Mouse (Mus musculus) heart, adult 2 months (tissue): ENCODE results near the gene Rapgef5. TPM values are rescaled to one million over a fixed set of nuclear protein-coding genes. Genes with fewer than 3 reads are reported as not detected.

Experiments used
- DNase-seq, 2 experiments: peaks; one replicate each; pipeline ENCODE4 v3.0.0; 2021
- H3K27ac ChIP-seq: fragments of 200-600 bp; 2 replicates; pipeline ENCODE4 v1.8.1; 2022
- H3K27me3 ChIP-seq: fragments of 200-500 bp; 2 replicates; pipeline ENCODE4 v1.6.1; 2012; ENCODE audit warnings: mild to moderate bottlenecking, low read length, inconsistent platforms, mixed read lengths; ENCODE audit not compliant: control insufficient read depth, insufficient read depth
- H3K36me3 ChIP-seq: fragments of 200-500 bp; 2 replicates; pipeline ENCODE4 v1.6.1; 2012; ENCODE audit warnings: low read length, inconsistent platforms; ENCODE audit not compliant: control insufficient read depth, insufficient read depth
- H3K4me1 ChIP-seq: fragments of 200-500 bp; 2 replicates; pipeline ENCODE4 v1.6.1; 2011; ENCODE audit warnings: low read length; ENCODE audit not compliant: control insufficient read depth, insufficient read depth
- H3K4me3 ChIP-seq: fragments of 200-600 bp; 2 replicates; pipeline ENCODE4 v1.8.1; 2022
- H3K79me2 ChIP-seq: fragments of 200-500 bp; replicated peaks from 2 replicates; pipeline ENCODE4 v1.6.1; 2012; ENCODE audit warnings: mild to moderate bottlenecking, inconsistent platforms, low read length, moderate library complexity, mixed read lengths; ENCODE audit not compliant: control insufficient read depth, insufficient read depth
- H3K9ac ChIP-seq: fragments of 200-500 bp; 2 replicates; pipeline ENCODE4 v1.6.1; 2012; ENCODE audit warnings: low read depth, mild to moderate bottlenecking, control low read depth, inconsistent platforms, low read length, mixed read lengths
- CTCF ChIP-seq: fragments of 200-600 bp; IDR thresholded peaks from 2 replicates; pipeline ENCODE4 v1.8.1; 2022; ENCODE audit warnings: antibody characterized with exemption, mild to moderate bottlenecking, moderate library complexity
- EP300 ChIP-seq: fragments of 200-500 bp; IDR thresholded peaks from 2 replicates; pipeline ENCODE4 v1.6.1; 2011; ENCODE audit warnings: low read depth, low read length, control low read depth; ENCODE audit not compliant: insufficient read depth
- POLR2A ChIP-seq: fragments of 200-500 bp; IDR thresholded peaks from 2 replicates; pipeline ENCODE4 v1.6.1; 2011; ENCODE audit warnings: mild to moderate bottlenecking, low read depth, low read length, control low read depth; ENCODE audit not compliant: insufficient read depth
- WGBS: fragments of 180-500 bp; shearing (Covaris S2); methylation state at CpG from one replicate; pipeline ENCODE4 v1.1.7; 2018; 5-methylcytosine and 5-hydroxymethylcytosine counted together
- intact Hi-C: fragments of 180-260 bp; cut with DNase I; formaldehyde crosslinking; loops from one replicate; pipeline ENCODE4 v1.15.1; 2025
- polyA plus RNA-seq: library from polyadenylated mRNA; depleted of rRNA; stranded (reverse); fragments of >200 nt; gene quantifications from 2 replicates; pipeline ENCODE4 v1.2.3, GENCODE M21; 2012
- total RNA-seq, 2 experiments: library from RNA; stranded (reverse); gene quantifications; 2 replicates each; pipeline ENCODE4 v1.2.3; 2021

The Rapgef5 gene
- total and polyA plus RNA-seq, 3 experiments: 11.4 to 33.0 (median 29.9) TPM

DNA sequence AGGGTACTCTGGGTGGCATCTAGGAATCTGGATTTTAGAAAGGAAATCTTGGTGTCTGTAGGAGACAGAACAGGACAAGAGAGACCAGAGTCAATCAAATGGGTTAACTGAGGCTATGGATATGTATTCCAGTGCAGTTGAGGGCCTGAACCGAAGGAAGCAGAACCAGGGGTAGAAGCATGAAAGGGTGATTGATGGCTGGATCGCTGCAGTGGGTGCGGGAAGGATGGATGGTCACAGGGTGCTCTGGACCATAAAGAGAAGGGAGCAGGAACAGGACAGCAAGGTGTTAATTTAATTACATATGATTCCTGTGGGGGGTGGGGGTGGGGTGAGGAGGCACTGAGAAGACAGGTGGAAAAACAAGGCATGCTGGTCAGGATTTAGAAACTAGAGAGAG, 76.3 kb downstream of the Rapgef5 start:
- Histone ChIP-seq H3K79me2 (no peaks in the 10 kb centered on the region), H3K4me3 (no peak overlapping the region), H3K4me1 (peaks cover 4% of the 10 kb centered on the region), H3K9ac (no peak overlapping the region), H3K36me3 (peaks cover 3% of the 10 kb centered on the region; the same call in 1 of the 2 replicates), H3K27ac (no peak overlapping the region), H3K27me3 (no peaks in the 10 kb centered on the region)
- intact Hi-C loops: no loop called here
- TF ChIP-seq POLR2A (no peak), EP300 (no peak), CTCF (no peak)
- 81% methylated on average over 3 of the region's 3 CpGs for WGBS
- no peak for DNase-seq

DNA sequence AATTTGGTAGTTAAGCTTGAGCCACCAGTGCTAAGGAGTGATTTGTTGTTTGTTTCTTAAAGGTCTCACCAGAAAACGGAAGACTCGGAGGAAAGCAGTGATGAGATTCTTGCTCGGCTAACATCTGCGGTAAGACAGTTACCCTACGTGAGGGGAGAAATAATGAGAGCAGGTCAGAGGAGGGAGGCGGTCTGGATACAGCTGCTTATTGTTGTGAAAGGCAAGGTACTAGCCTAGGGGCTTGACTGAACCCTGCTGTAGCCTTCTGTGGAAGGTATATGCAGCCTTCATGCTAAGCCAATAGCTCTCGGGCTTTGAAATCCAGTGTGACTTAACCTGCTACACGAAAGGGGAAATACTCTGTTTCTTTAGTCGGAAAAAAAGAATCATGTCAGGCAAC, 78.9 kb downstream of the Rapgef5 start:
- Histone ChIP-seq H3K4me3 (no peak overlapping the region), H3K27ac (no peak overlapping the region), H3K27me3 (no peaks in the 10 kb centered on the region), H3K4me1 (peaks cover 4% of the 10 kb centered on the region), H3K36me3 (peaks cover 3% of the 10 kb centered on the region; the same call in 1 of the 2 replicates), H3K79me2 (no peaks in the 10 kb centered on the region), H3K9ac (no peak overlapping the region)
- intact Hi-C loops: no loop called here
- TF ChIP-seq CTCF (no peak), POLR2A (no peak), EP300 (no peak)
- DNase-seq: no peak
- 93% methylated on average over 9 of the region's 9 CpGs for WGBS

DNA sequence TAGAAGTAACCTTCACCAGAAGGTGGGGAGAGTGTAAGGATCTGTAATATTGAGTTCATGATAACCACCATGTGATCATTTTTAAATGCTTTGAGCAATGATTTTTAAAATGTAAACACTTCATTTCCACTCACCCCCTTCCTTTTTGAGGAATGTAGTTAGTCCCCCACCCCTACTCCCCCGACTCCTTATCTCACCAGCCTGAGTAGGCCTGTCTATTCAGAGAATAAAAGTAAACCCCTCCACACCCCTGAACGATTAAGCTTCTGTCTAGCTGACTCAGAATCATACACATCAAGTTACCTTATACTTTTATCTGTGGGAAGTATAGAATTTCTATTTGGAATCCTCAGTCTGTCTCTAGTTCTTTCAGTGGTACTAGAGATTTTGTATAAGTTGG, 81.9 kb downstream of the Rapgef5 start:
- Histone ChIP-seq H3K27me3 (no peaks in the 10 kb centered on the region), H3K9ac (no peak overlapping the region), H3K4me3 (no peak overlapping the region), H3K27ac (no peak overlapping the region), H3K79me2 (no peaks in the 10 kb centered on the region), H3K4me1 (no peaks in the 10 kb centered on the region), H3K36me3 (no peaks in the 10 kb centered on the region)
- no peak for TF ChIP-seq CTCF
- no peak for TF ChIP-seq EP300
- no peak for TF ChIP-seq POLR2A
- 36% methylated on average over 2 of the region's 2 CpGs for WGBS
- intact Hi-C loops: no loop called here
- DNase-seq: no peak

DNA sequence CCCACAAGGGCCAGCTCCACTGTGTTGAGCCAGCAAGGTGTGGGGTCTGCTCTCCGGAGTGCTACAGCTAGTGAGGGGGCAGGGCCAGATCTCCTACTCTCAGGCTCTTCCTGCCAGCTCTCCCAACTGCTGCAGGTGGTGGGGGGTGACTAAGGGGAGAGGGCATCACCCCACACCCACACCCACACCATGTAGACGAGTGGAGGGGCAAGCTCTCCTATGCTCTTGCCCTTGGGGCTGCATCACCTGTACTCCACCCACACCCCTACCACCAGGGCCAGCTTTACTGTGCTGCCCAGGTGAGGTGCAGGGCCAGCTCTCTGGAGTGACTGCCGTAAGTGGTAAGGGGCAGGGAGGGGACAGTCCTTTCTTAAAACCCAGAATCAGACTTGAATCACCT, 89.7 kb downstream of the Rapgef5 start:
- no peak for DNase-seq
- H3K27me3 ChIP-seq: no peaks in the 10 kb centered on the region
- no peaks in the 10 kb centered on the region; the same call in 1 of the 2 replicates for H3K79me2 ChIP-seq
- no peak for TF ChIP-seq EP300
- no peak for TF ChIP-seq POLR2A
- no peak for TF ChIP-seq CTCF
- no peak overlapping the region for H3K4me3 ChIP-seq
- 81% methylated on average over 3 of the region's 3 CpGs for WGBS
- no peaks in the 10 kb centered on the region for H3K4me1 ChIP-seq
- H3K36me3 ChIP-seq: no peaks in the 10 kb centered on the region
- H3K27ac ChIP-seq: no peak overlapping the region
- intact Hi-C loops: no loop called here
- H3K9ac ChIP-seq: no peak overlapping the region

DNA sequence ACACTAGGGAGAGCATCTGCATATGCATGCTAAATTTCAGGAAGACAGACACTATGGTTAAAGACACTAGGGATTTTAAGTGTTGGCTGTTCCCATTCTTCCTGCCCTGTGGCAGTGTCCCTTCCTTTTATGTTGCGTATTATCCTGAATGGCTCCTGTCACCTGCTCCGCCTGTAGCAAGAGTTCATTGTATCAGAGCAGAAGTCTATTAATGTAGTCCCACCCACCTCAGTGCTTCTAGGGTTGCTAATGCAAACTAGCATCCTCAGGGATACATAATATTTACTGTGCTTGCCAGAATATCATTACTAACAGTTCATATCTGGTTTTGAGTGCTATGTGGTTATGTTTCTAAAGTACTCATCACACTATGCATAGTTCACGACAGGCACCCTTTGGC, 96.4 kb downstream of the Rapgef5 start:
- no peak for DNase-seq
- intact Hi-C loops: no loop called here
- TF ChIP-seq EP300 (no peak), CTCF (no peak), POLR2A (no peak)

DNA sequence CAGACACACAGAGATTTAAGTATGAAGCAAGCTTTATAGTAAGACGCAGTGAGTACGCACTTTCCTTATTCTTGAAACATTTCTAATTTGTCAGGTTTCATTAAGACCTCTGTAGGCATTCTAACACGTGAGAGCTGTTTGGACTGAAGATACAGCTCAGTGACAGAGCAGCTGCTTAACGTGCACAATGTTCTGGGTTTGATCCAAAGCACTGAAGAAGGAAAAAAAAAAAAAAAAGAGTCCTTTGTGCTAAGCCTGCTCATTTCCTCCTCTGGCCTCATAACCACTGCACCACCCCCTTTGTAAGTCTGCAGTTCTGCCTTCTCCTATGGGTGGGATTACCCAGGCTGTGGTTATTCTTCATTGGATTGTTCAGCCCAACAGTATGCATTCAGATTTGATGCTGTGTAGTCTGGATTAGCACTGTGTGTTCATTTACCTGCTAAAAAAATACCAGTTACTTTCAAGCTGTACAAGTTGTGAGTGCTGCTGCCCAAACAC, 103.3 kb downstream of the Rapgef5 start:
- 38% methylated on average over 4 of the region's 4 CpGs for WGBS
- Histone ChIP-seq H3K27me3 (no peaks in the 10 kb centered on the region), H3K9ac (no peak overlapping the region), H3K36me3 (peaks cover 2% of the 10 kb centered on the region; the same call in 1 of the 2 replicates), H3K4me3 (no peak overlapping the region), H3K79me2 (no peaks in the 10 kb centered on the region), H3K4me1 (no peaks in the 10 kb centered on the region; the same call in none of the 2 replicates), H3K27ac (no peak overlapping the region)
- no peak for DNase-seq
- TF ChIP-seq EP300 (no peak), CTCF (no peak), POLR2A (no peak)
- intact Hi-C loops: loop anchor here (5.0 kb wide), 1 partner anchor 68 kb away; no protein-coding TSS in a partner anchor

More for the DNA sequence above, 96.4 kb downstream of the Rapgef5 start:
- WGBS: 69% methylated on average over 3 of the region's 3 CpGs
- no peak overlapping the region for H3K27ac ChIP-seq
- no peaks in the 10 kb centered on the region for H3K36me3 ChIP-seq
- H3K9ac ChIP-seq: no peak overlapping the region
- peaks cover 1% of the 10 kb centered on the region; the same call in 1 of the 2 replicates for H3K4me1 ChIP-seq
- H3K27me3 ChIP-seq: no peaks in the 10 kb centered on the region; the same call in 1 of the 2 replicates
- H3K79me2 ChIP-seq: no peaks in the 10 kb centered on the region; the same call in 1 of the 2 replicates
- no peak overlapping the region for H3K4me3 ChIP-seq
